Mouse (Mus musculus) kidney, postnatal 0 days (tissue): ENCODE data around the gene Gm12695. TPM values are rescaled to one million over a fixed set of nuclear protein-coding genes. Genes with fewer than 3 reads are reported as not detected.

Experiments
- ATAC-seq: fragments of 200-750 bp; cut with Nextera tagmentation; replicated peaks from 2 replicates; pipeline ENCODE4 v1.8.0; 2017; ENCODE audit warnings: low read depth, moderate number of reproducible peaks, moderate TSS enrichment, moderate library complexity; ENCODE audit not compliant: low FRiP score
- DNase-seq: peaks from one replicate; pipeline ENCODE4 v3.0.0-alpha.2; 2016; ENCODE audit warnings: low spot score
- H3K27ac ChIP-seq: fragments of 300-500 bp; sonication (generic); 2 replicates; pipeline ENCODE4 v1.5.1; 2014; ENCODE audit warnings: mild to moderate bottlenecking
- H3K27me3 ChIP-seq: fragments of 300-500 bp; sonication (generic); 2 replicates; pipeline ENCODE4 v1.6.1; 2014; ENCODE audit warnings: low read length, mixed read lengths; ENCODE audit not compliant: insufficient read depth
- H3K36me3 ChIP-seq: fragments of 300-500 bp; sonication (generic); 2 replicates; pipeline ENCODE4 v1.6.1; 2014; ENCODE audit warnings: low read length, mixed read lengths; ENCODE audit not compliant: insufficient read depth
- H3K4me1 ChIP-seq: fragments of 300-500 bp; sonication (generic); replicated peaks from 2 replicates; pipeline ENCODE4 v1.6.1; 2014; ENCODE audit warnings: antibody characterized with exemption, low read length, mixed read lengths; ENCODE audit not compliant: insufficient read depth
- H3K4me2 ChIP-seq: fragments of 300-500 bp; sonication (generic); 2 replicates; pipeline ENCODE4 v1.6.1; 2014; ENCODE audit warnings: mild to moderate bottlenecking, low read length, moderate library complexity, mixed read lengths
- H3K4me3 ChIP-seq: fragments of 300-500 bp; sonication (generic); replicated peaks from 2 replicates; pipeline ENCODE4 v1.5.1; 2014; ENCODE audit warnings: low read depth, low read length
- H3K9ac ChIP-seq: fragments of 300-500 bp; sonication (generic); 2 replicates; pipeline ENCODE4 v1.6.1; 2014; ENCODE audit warnings: low read depth, low read length
- H3K9me3 ChIP-seq: fragments of 300-500 bp; sonication (generic); replicated peaks from 2 replicates; pipeline ENCODE4 v1.6.1; 2016; ENCODE audit warnings: low read length, inconsistent platforms, mixed read lengths
- CTCF ChIP-seq: IDR thresholded peaks from 2 replicates; pipeline ENCODE4 v1.5.1; 2016; ENCODE audit warnings: antibody characterized with exemption, low read depth, mild to moderate bottlenecking, moderate library complexity
- WGBS: fragments of 180-500 bp; shearing (Covaris S2); extraction: QIAGEN DNeasy Blood & Tissue Kit; methylation state at CpG from one replicate; pipeline ENCODE4 v1.1.7; 2014; 5-methylcytosine and 5-hydroxymethylcytosine counted together
- polyA plus RNA-seq: library from polyadenylated mRNA; unstranded; fragments of >200 nt; fragmentation: Nextera tagmentation; extraction: Ambion mirVana; gene quantifications from 2 replicates; pipeline ENCODE4 v1.2.1, GENCODE M21; 2015

Gm12695 gene
- polyA plus RNA-seq, 1 experiment from 2014 or later = not detected

DNA sequence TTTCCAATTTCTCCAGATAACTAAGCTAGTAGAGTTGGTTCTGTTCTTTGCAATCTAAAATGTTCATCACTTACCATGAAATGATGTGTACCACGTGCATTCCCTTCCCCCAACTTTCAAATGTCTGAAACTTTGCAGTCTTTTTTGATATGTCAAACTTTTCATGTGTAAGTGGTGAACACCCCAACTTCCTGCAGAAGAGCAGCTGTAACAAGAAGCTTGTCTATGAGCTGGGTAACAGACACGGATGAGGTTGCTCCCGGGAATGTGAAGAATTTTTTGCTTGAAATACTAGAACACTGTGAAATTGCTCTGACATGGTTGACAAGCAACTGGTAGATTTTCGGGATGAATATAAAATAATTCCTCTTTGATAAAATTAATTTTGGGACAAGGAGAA is 55.7 kb downstream of the Gm12695 start:
- no peak for ATAC-seq
- no peak overlapping the region for H3K4me2 ChIP-seq
- H3K27ac ChIP-seq = no peak overlapping the region
- H3K9ac ChIP-seq = no peak overlapping the region
- TF ChIP-seq CTCF = no peak
- no peaks in the 10 kb centered on the region for H3K9me3 ChIP-seq
- H3K4me1 ChIP-seq = no peaks in the 10 kb centered on the region
- no peak overlapping the region for H3K4me3 ChIP-seq
- DNase-seq = no peak
- 54% methylated on average over 4 of the region's 4 CpGs for WGBS
- no peaks in the 10 kb centered on the region for H3K36me3 ChIP-seq
- H3K27me3 ChIP-seq = no peaks in the 10 kb centered on the region

DNA sequence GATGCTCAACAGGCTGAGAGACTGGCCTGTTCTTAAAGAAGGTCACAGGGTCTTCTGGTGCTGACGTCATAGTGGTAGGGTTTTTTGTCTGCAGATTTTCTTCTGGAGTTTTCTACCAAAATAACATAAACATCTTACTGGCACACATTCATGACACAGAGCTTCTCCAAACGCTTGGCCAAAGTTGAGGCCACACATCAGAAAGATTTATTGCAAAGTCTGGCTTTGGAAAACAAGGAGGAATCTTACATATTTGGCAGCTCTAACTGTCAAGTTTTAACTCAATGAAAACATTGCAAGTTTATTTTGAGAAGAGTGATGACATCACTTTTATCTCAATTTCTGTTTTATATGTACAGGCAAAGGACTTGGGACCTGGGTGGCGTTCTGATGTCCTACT is 56.8 kb downstream of the Gm12695 start:
- H3K4me3 ChIP-seq = no peak overlapping the region
- H3K36me3 ChIP-seq = no peaks in the 10 kb centered on the region
- no peak for ATAC-seq
- H3K9ac ChIP-seq = no peak overlapping the region
- DNase-seq = peak; percentile 28
- H3K27ac ChIP-seq = no peak overlapping the region
- H3K27me3 ChIP-seq = no peaks in the 10 kb centered on the region
- H3K4me1 ChIP-seq = no peaks in the 10 kb centered on the region
- H3K9me3 ChIP-seq = no peaks in the 10 kb centered on the region
- H3K4me2 ChIP-seq = no peak overlapping the region
- no peak for TF ChIP-seq CTCF
- 50% methylated on average over 3 of the region's 3 CpGs for WGBS

- 73% methylated on average over 5 of the region's 5 CpGs for WGBS
Measured at GRCm38 (mm10) chr4:96725415-96726055, 59.5 kb downstream of the Gm12695 start.

GRCm38 (mm10) chr4:96722301-96722700 is 62.7 kb downstream of the Gm12695 start:
- H3K9me3 ChIP-seq = no peaks in the 10 kb centered on the region
- no peak overlapping the region for H3K4me3 ChIP-seq
- TF ChIP-seq CTCF = no peak
- no peak overlapping the region for H3K27ac ChIP-seq
- no peaks in the 10 kb centered on the region for H3K27me3 ChIP-seq
- no peak overlapping the region for H3K4me2 ChIP-seq
- ATAC-seq (no peak), DNase-seq (no peak)
- no peaks in the 10 kb centered on the region for H3K36me3 ChIP-seq
- H3K4me1 ChIP-seq = no peaks in the 10 kb centered on the region
- H3K9ac ChIP-seq = no peak overlapping the region
- WGBS = 89% methylated on average over 2 of the region's 2 CpGs

More at GRCm38 (mm10) chr4:96725415-96726055, 59.5 kb downstream of the Gm12695 start:
- Histone ChIP-seq H3K27ac (peak overlapping the region; percentile 54; the same call in 1 of the 2 replicates), H3K27me3 (no peaks in the 10 kb centered on the region), H3K9me3 (no peaks in the 10 kb centered on the region), H3K36me3 (no peaks in the 10 kb centered on the region), H3K9ac (no peak overlapping the region), H3K4me3 (no peak overlapping the region), H3K4me1 (no peaks in the 10 kb centered on the region), H3K4me2 (no peak overlapping the region)
- TF ChIP-seq CTCF = no peak
- ATAC-seq (peak; percentile 89), DNase-seq (peak; percentile 27)

- DNase-seq (no peak), ATAC-seq (no peak)
- WGBS = 48% methylated on average over 4 of the region's 4 CpGs
Measured at GRCm38 (mm10) chr4:96718977-96719966, 65.7 kb downstream of the Gm12695 start.

GRCm38 (mm10) chr4:96718503-96718902 is 66.5 kb downstream of the Gm12695 start:
- no peak overlapping the region for H3K27ac ChIP-seq
- H3K9me3 ChIP-seq = no peaks in the 10 kb centered on the region
- ATAC-seq (no peak), DNase-seq (no peak)
- no peaks in the 10 kb centered on the region for H3K4me1 ChIP-seq
- no peak overlapping the region for H3K9ac ChIP-seq
- no peaks in the 10 kb centered on the region for H3K27me3 ChIP-seq
- no peak for TF ChIP-seq CTCF
- no peak overlapping the region for H3K4me3 ChIP-seq
- H3K36me3 ChIP-seq = no peaks in the 10 kb centered on the region
- H3K4me2 ChIP-seq = no peak overlapping the region

More at GRCm38 (mm10) chr4:96718977-96719966, 65.7 kb downstream of the Gm12695 start:
- H3K4me1 ChIP-seq = no peaks in the 10 kb centered on the region
- no peak overlapping the region for H3K4me2 ChIP-seq
- H3K36me3 ChIP-seq = no peaks in the 10 kb centered on the region
- no peak overlapping the region for H3K4me3 ChIP-seq
- H3K9me3 ChIP-seq = no peaks in the 10 kb centered on the region
- H3K27ac ChIP-seq = no peak overlapping the region
- TF ChIP-seq CTCF = no peak
- H3K27me3 ChIP-seq = no peaks in the 10 kb centered on the region
- no peak overlapping the region for H3K9ac ChIP-seq
